Mouse (Mus musculus): Measurements from ENCODE around the gene Lhfpl1. TPM values are rescaled to one million over a fixed set of nuclear protein-coding genes. Genes with fewer than 3 reads are reported as not detected.
"Not testable (repeated sequence)": the region's sequence is repeated elsewhere in the genome, so short reads cannot be mapped to it uniquely, and the experiment has no call there.

Gene Lhfpl1
- under 1 TPM; 0.24 to 0.82 TPM for total RNA-seq (2021)
- long read RNA-seq, experiment 1 = 0 reads
- long read RNA-seq, experiment 2, partial matches to known transcripts = 0 of 1 reads
- long read RNA-seq, experiment 2, other reads (novel, unspliced or antisense) = 0 of 1 reads

- peak in 1 of 2 experiments; percentile 2 for DNase-seq (ENCODE audit: low spot score in 2 of 2)
- intact Hi-C loops (cut with DNase I) = no loop called here
These were observed at the start of gene Lhfpl1 for GRCm38 (mm10) chrX:145348377-145349203. Gene Lhfpl1, minus strand, starts transcription at chrX:145349089.

GRCm38 (mm10) chrX:145371839-145372238 is 22.9 kb upstream of the Lhfpl1 start:
- DNase-seq (ENCODE audit: low spot score in 2 of 2) = no peak
- intact Hi-C loops (cut with DNase I) = no loop called here

DNA sequence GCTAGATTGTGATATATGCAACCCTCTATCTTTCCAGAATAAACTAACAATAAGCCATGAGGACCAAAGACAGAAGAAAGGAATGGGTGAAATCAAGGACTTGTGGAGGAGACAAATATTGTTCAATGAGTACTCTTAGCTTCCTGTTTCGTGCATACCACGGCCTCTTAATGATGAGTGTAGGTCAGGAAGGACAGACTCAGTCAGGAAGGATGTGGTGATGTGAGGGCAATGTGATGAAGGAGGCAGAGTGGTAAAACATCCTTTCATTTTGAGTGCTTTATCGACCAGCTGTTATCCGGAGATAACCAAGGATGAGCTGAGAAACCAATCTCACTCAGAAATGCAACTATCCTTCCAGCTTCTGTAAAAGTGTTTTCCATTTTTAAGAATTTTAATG is 13.6 kb upstream of the Lhfpl1 start:
- DNase-seq (ENCODE audit: low spot score in 2 of 2) = no peak
- intact Hi-C loops (cut with DNase I) = no loop called here

GRCm38 (mm10) chrX:145342402-145342801 is 6.5 kb downstream of the Lhfpl1 start:
- DNase-seq (ENCODE audit: low spot score in 2 of 2) = no peak
- intact Hi-C loops (cut with DNase I) = no loop called here

- intact Hi-C loops (cut with DNase I) = no loop called here
- no peak for DNase-seq (ENCODE audit: low spot score in 2 of 2)
These were observed 12.7 kb downstream of the Lhfpl1 start for GRCm38 (mm10) chrX:145336141-145336540.

DNA sequence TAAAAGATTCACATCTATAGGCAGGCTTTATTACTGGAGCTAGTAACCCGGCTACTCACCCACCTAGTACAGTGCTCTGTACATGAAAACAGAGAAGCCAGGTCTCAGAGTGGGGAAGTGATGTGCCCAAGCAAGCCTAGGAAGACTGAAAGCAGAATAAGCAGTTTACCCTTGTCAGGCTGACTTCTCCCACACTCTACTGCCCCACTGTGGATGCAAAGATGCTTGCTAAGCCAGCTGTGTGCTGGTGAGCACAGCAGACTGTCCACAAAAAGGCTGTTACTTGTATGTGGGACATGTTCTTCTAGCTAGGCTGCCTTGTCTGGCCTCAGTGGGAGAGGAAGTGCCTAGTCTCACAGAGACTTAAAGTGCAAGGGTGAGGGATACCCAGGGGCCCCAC is 40.3 kb downstream of the Lhfpl1 start:
- DNase-seq (ENCODE audit: low spot score in 2 of 2) = peak; percentile 2 to 18
- intact Hi-C loops (cut with DNase I) = loop anchor here (5.0 kb wide), 1 partner anchor 901 kb away; no protein-coding TSS in a partner anchor

GRCm38 (mm10) chrX:145307174-145307573 is 41.7 kb downstream of the Lhfpl1 start:
- intact Hi-C loops (cut with DNase I) = loop anchor here (5.0 kb wide), 1 partner anchor 900 kb away; no protein-coding TSS in a partner anchor
- peak; percentile 37 to 49 for DNase-seq (ENCODE audit: low spot score in 2 of 2)

GRCm38 (mm10) chrX:145300232-145300631 is 48.7 kb downstream of the Lhfpl1 start:
- DNase-seq (ENCODE audit: low spot score in 2 of 2); intact Hi-C loops (cut with DNase I): not testable (repeated sequence)

DNA sequence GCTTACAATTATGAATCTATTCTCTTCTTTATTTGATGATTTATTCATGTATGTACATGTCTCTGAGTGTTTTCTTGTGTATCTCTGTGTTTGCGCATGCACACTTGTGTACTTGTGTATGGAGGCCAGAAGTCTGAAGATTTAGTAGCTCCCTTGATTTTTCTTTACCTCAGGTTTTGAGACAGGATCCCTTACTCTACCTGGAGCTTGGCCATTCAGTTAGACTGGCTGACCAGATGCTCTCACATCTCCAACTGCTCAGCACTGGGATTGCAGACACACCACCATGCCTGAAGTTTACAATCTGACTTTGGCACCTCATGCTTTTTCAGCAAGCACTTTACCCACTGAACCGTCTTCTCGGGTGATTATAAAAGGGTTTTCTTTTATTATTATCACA is 76.7 kb downstream of the Lhfpl1 start:
- DNase-seq (ENCODE audit: low spot score in 2 of 2) = no peak
- intact Hi-C loops (cut with DNase I) = no loop called here

DNA sequence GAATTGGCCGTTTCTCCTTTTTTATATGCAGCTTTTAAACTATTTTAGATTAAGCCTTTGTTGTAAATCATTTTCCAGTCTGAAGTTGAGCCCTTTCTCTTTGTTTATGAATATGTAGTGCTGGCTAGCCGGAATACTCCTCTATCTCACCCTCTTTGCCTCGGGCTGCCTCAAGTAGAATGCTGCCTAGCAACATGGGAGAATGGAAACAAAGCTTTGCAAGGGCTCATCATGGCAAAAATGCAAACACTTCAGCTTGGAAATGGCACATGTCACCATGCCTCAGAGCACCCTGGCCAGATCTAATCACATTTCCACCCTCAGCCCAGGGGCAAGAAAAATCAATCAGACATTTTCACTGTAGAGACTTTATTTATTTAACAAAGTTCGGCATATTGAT is 77.1 kb downstream of the Lhfpl1 start:
- DNase-seq (ENCODE audit: low spot score in 2 of 2) = no peak
- intact Hi-C loops (cut with DNase I) = no loop called here

GRCm38 (mm10) chrX:145261803-145262202 is 87.1 kb downstream of the Lhfpl1 start:
- DNase-seq (ENCODE audit: low spot score in 2 of 2) = no peak
- intact Hi-C loops (cut with DNase I) = no loop called here

Other genes starting within 250 kb of the Lhfpl1 start
- 10 to 100 TPM; 23.3 to 24.1 TPM for gene Amot, start 156.1 kb upstream of the Lhfpl1 start, total RNA-seq (2021)